In genomic region chr16:87582776-87583175, GRCm38 (mm10) we compare ENCODE assay signal across 25 mouse cellular contexts. TPM values are rescaled to one million over a fixed set of nuclear protein-coding genes. Genes with fewer than 3 reads are reported as not detected.
DNase-seq lines count a peak whose midpoint lies in the region; ATAC-seq and TF ChIP-seq lines count a peak whose summit lies in the region.
"Had no signal": no experiment of that assay in that cellular context is flagged by ENCODE, and none has a peak within 500 bp of the region (broad histone marks: within the 10 kb centered on the region; RNA-seq: fewer than 3 reads in every experiment).

No protein-coding gene starts in this region.

- no peak for TF ChIP-seq POLR2A in kidney, adult 2 months (IDR thresholded peaks at IDR 0.05; ENCODE audit: low read depth, low read length)

- no peaks in the 10 kb centered on the region for H3K27me3 ChIP-seq in kidney, adult 2 months (replicated peaks; ENCODE audit: control insufficient read depth, insufficient read depth, low read length)
- no peaks in the 10 kb centered on the region for H3K27me3 ChIP-seq in kidney, embryonic 16.5 days (ENCODE audit: insufficient read depth, low read length)
- H3K27me3 ChIP-seq in hindbrain, embryonic 14.5 days (ENCODE audit: control insufficient read depth, insufficient read depth, low read length), result no peaks in the 10 kb centered on the region
- H3K27me3 ChIP-seq: embryonic facial prominence, embryonic 13.5 days; embryonic facial prominence, embryonic 15.5 days; forebrain, embryonic 12.5 days had no signal

- no peak for TF ChIP-seq CTCF in kidney, adult 2 months (conservative IDR thresholded peaks at IDR 0.05; ENCODE audit: insufficient read depth, insufficient read length, low read depth, low read length)

- no peak overlapping the region for H3K27ac ChIP-seq in kidney, adult 2 months (ENCODE audit: insufficient read depth, low read depth, low read length)
- H3K27ac ChIP-seq in kidney, embryonic 16.5 days (ENCODE audit: low read length), result no peak overlapping the region
- no peak overlapping the region for H3K27ac ChIP-seq in hindbrain, embryonic 14.5 days
- H3K27ac ChIP-seq: embryonic facial prominence, embryonic 13.5 days; embryonic facial prominence, embryonic 15.5 days; forebrain, embryonic 10.5 days; forebrain, embryonic 12.5 days had no signal

- no peaks in the 10 kb centered on the region for H3K36me3 ChIP-seq in kidney, adult 2 months (ENCODE audit: control insufficient read depth, insufficient read depth, low read length)
- no peaks in the 10 kb centered on the region for H3K36me3 ChIP-seq in kidney, embryonic 16.5 days (ENCODE audit: insufficient read depth, low read length)
- H3K36me3 ChIP-seq in hindbrain, embryonic 14.5 days (replicated peaks; ENCODE audit: control insufficient read depth, insufficient read depth), result no peaks in the 10 kb centered on the region
- H3K36me3 ChIP-seq: embryonic facial prominence, embryonic 13.5 days; embryonic facial prominence, embryonic 15.5 days; forebrain, embryonic 10.5 days; forebrain, embryonic 12.5 days had no signal

- H3K4me3 ChIP-seq in kidney, adult 2 months (ENCODE audit: insufficient read depth, low read depth, low read length), result no peak overlapping the region
- H3K4me3 ChIP-seq in kidney, embryonic 16.5 days (ENCODE audit: low read length), result no peak overlapping the region
- H3K4me3 ChIP-seq in hindbrain, embryonic 14.5 days (replicated peaks; ENCODE audit: low read length), result no peak overlapping the region
- H3K4me3 ChIP-seq: embryonic facial prominence, embryonic 13.5 days; embryonic facial prominence, embryonic 15.5 days; erythroblast, embryonic 14.5 days; forebrain, embryonic 10.5 days; forebrain, embryonic 12.5 days had no signal

- H3K9me3 ChIP-seq in kidney, embryonic 16.5 days (ENCODE audit: low read length), result no peaks in the 10 kb centered on the region
- no peaks in the 10 kb centered on the region for H3K9me3 ChIP-seq in hindbrain, embryonic 14.5 days (ENCODE audit: control insufficient read depth, low read length)
- H3K9me3 ChIP-seq: embryonic facial prominence, embryonic 13.5 days; embryonic facial prominence, embryonic 15.5 days; forebrain, embryonic 10.5 days; forebrain, embryonic 12.5 days had no signal

- WGBS in kidney, adult 2 months, result 33% methylated on average over 6 of the region's 6 CpGs
- 65% methylated on average over 6 of the region's 6 CpGs for WGBS in kidney, embryonic 16.5 days
- 95% methylated on average over 6 of the region's 6 CpGs for WGBS in hindbrain, embryonic 14.5 days

- H3K9ac ChIP-seq in kidney, embryonic 16.5 days (replicated peaks; ENCODE audit: low read length), result no peak overlapping the region
- no peak overlapping the region for H3K9ac ChIP-seq in hindbrain, embryonic 14.5 days
- H3K9ac ChIP-seq: embryonic facial prominence, embryonic 13.5 days; embryonic facial prominence, embryonic 15.5 days; forebrain, embryonic 12.5 days had no signal

- ATAC-seq in kidney, embryonic 16.5 days (ENCODE audit: low FRiP score, low TSS enrichment), result no peak
- no peak for ATAC-seq in hindbrain, embryonic 14.5 days (ENCODE audit: low FRiP score)
- ATAC-seq: CD4-positive, CD25-positive, alpha-beta regulatory T cell, adult 4 months; forebrain, embryonic 14.5 days; forebrain, embryonic 16.5 days had no signal

- no peak overlapping the region for H3K4me2 ChIP-seq in kidney, embryonic 16.5 days (replicated peaks; ENCODE audit: low read depth, low read length)
- no peak overlapping the region for H3K4me2 ChIP-seq in hindbrain, embryonic 14.5 days (replicated peaks)
- H3K4me2 ChIP-seq: embryonic facial prominence, embryonic 13.5 days; embryonic facial prominence, embryonic 15.5 days; forebrain, embryonic 12.5 days had no signal

- H3K4me1 ChIP-seq in kidney, adult 2 months (ENCODE audit: control insufficient read depth, insufficient read depth, low read length), result no peaks in the 10 kb centered on the region
- H3K4me1 ChIP-seq in kidney, embryonic 16.5 days (ENCODE audit: insufficient read depth, low read length), result no peaks in the 10 kb centered on the region
- no peaks in the 10 kb centered on the region for H3K4me1 ChIP-seq in hindbrain, embryonic 14.5 days (replicated peaks; ENCODE audit: control insufficient read depth, insufficient read depth, low read length)
- H3K4me1 ChIP-seq: embryonic facial prominence, embryonic 13.5 days; embryonic facial prominence, embryonic 15.5 days; forebrain, embryonic 10.5 days had no signal

- peak; percentile 24 for DNase-seq in kidney, adult 2 months
- DNase-seq in kidney, postnatal 14 days, result peak; percentile 9
- no peak for DNase-seq in kidney, adult 8-10 months
- DNase-seq in hindbrain, embryonic 14.5 days (ENCODE audit: low spot score), result no peak
- DNase-seq: adrenal gland, adult 2 months; adrenal gland, postnatal 10 days; adrenal gland, postnatal 25 days; B cell, adult 2 months; cerebellum, adult 11 months; cerebellum, adult 18-20 months; cerebellum, adult 8-10 months; cerebellum, adult 9-11 months; cerebellum, postnatal 14 days; cerebellum, postnatal 36 days; embryo, embryonic 11 days had no signal

RNA-seq across cellular contexts. Expression of gene Map3k7cl, which starts 29.6 kb away (rescaled TPM):
- 33.0 and 37.0 TPM in 2 replicates for polyA plus RNA-seq in kidney, adult 2 months (2012; rRNA removed)
- polyA plus RNA-seq in kidney, embryonic 16.5 days (2015; fragmentation: Nextera tagmentation; extraction: Ambion mirVana), result 1.3 and 1.7 TPM in 2 replicates
- polyA plus RNA-seq in hindbrain, embryonic 14.5 days (2014; fragmentation: Nextera tagmentation; extraction: Ambion mirVana), result 0.12 TPM in 1 of 2 replicates, not detected in the other
- polyA plus RNA-seq: CD4-positive, CD25-positive, alpha-beta regulatory T cell, adult 4 months; embryonic facial prominence, embryonic 11.5 days; embryonic facial prominence, embryonic 13.5 days; erythroblast, embryonic 14.5 days; forebrain, embryonic 10.5 days; forebrain, embryonic 12.5 days; forebrain, embryonic 14.5 days had no signal

Comparison
In these comparisons a context has a peak if more than half of its experiments do, and no peak if none do; other contexts are left out.
1. DNase-seq: peak in kidney, adult 2 months (single experiment) and kidney, postnatal 14 days (single experiment); none in kidney, adult 8-10 months (0 of 2) and hindbrain, embryonic 14.5 days (single experiment).
2. RNA of gene Map3k7cl, which starts 29.6 kb away (polyA plus RNA-seq): 33.0 to 37.0 TPM in kidney, adult 2 months; 1.3 to 1.7 TPM in kidney, embryonic 16.5 days and 0.12 TPM in hindbrain, embryonic 14.5 days; every median in the first group is over 10 times any median in the second.